Mouse (Mus musculus) brown adipose tissue, adult 24 weeks (tissue): Measurements from ENCODE around the gene Cpn1. TPM values are rescaled to one million over a fixed set of nuclear protein-coding genes. Genes with fewer than 3 reads are reported as not detected.

ENCODE experiments used
- H3K27ac ChIP-seq: fragments of 200-500 bp; replicated peaks from 2 replicates; pipeline ENCODE4 v1.5.1; 2012; ENCODE audit warnings: low read depth, mild to moderate bottlenecking, low read length
- H3K4me1 ChIP-seq: fragments of 200-500 bp; 2 replicates; pipeline ENCODE4 v1.6.1; 2012; ENCODE audit warnings: low read length, mixed read lengths; ENCODE audit not compliant: control insufficient read depth, insufficient read depth, insufficient read length
- H3K4me3 ChIP-seq: fragments of 200-500 bp; 2 replicates; pipeline ENCODE4 v1.5.1; 2012; ENCODE audit warnings: low read depth, mild to moderate bottlenecking, low read length, moderate library complexity; ENCODE audit not compliant: insufficient read depth
- polyA plus RNA-seq: library from polyadenylated mRNA; stranded (reverse); fragments of >200 nt; gene quantifications from 2 replicates; pipeline ENCODE4 v1.2.4, GENCODE M21; 2012; ENCODE audit not compliant: missing spikeins, insufficient read depth, insufficient read length

Gene Cpn1
- polyA plus RNA-seq, 1 experiment = not detected

GRCm38 (mm10) chr19:44000720-44001119 lies 14.4 kb upstream of the Cpn1 start:
- Histone ChIP-seq H3K27ac (no peak overlapping the region), H3K4me1 (no peaks in the 10 kb centered on the region), H3K4me3 (no peak overlapping the region)

- no peaks in the 10 kb centered on the region for H3K4me1 ChIP-seq
- H3K4me3 ChIP-seq = no peak overlapping the region
- no peak overlapping the region for H3K27ac ChIP-seq
These were observed 13.7 kb upstream of the Cpn1 start for GRCm38 (mm10) chr19:44000061-44000460.

GRCm38 (mm10) chr19:43998802-43999527 lies 12.6 kb upstream of the Cpn1 start:
- Histone ChIP-seq H3K4me3 (no peak overlapping the region), H3K27ac (no peak overlapping the region), H3K4me1 (no peaks in the 10 kb centered on the region)

- Histone ChIP-seq H3K4me1 (no peaks in the 10 kb centered on the region), H3K4me3 (no peak overlapping the region), H3K27ac (no peak overlapping the region)
These were observed 11.7 kb upstream of the Cpn1 start for GRCm38 (mm10) chr19:43998101-43998500.

GRCm38 (mm10) chr19:43995427-43995826 lies 9.1 kb upstream of the Cpn1 start:
- H3K4me3 ChIP-seq = no peak overlapping the region
- H3K4me1 ChIP-seq = no peaks in the 10 kb centered on the region
- no peak overlapping the region for H3K27ac ChIP-seq

GRCm38 (mm10) chr19:43992464-43992863 lies 6.1 kb upstream of the Cpn1 start:
- Histone ChIP-seq H3K4me1 (no peaks in the 10 kb centered on the region), H3K27ac (no peak overlapping the region), H3K4me3 (no peak overlapping the region)

- no peaks in the 10 kb centered on the region for H3K4me1 ChIP-seq
- no peak overlapping the region for H3K4me3 ChIP-seq
- H3K27ac ChIP-seq = no peak overlapping the region
These were observed 4.0 kb upstream of the Cpn1 start for GRCm38 (mm10) chr19:43990362-43990761.

GRCm38 (mm10) chr19:43981992-43982391 lies 4.4 kb downstream of the Cpn1 start:
- no peak overlapping the region for H3K4me3 ChIP-seq
- no peak overlapping the region for H3K27ac ChIP-seq
- H3K4me1 ChIP-seq = no peaks in the 10 kb centered on the region

- no peak overlapping the region for H3K27ac ChIP-seq
- no peaks in the 10 kb centered on the region for H3K4me1 ChIP-seq
- H3K4me3 ChIP-seq = no peak overlapping the region
These were observed 5.6 kb downstream of the Cpn1 start for GRCm38 (mm10) chr19:43980711-43981110.

GRCm38 (mm10) chr19:43977799-43978198 lies 8.6 kb downstream of the Cpn1 start:
- H3K4me3 ChIP-seq = no peak overlapping the region
- no peaks in the 10 kb centered on the region for H3K4me1 ChIP-seq
- no peak overlapping the region for H3K27ac ChIP-seq

- Histone ChIP-seq H3K4me3 (no peak overlapping the region), H3K4me1 (no peaks in the 10 kb centered on the region), H3K27ac (no peak overlapping the region)
These were observed 9.7 kb downstream of the Cpn1 start for GRCm38 (mm10) chr19:43976661-43977060.

GRCm38 (mm10) chr19:43974221-43974620 lies 12.1 kb downstream of the Cpn1 start:
- Histone ChIP-seq H3K4me3 (no peak overlapping the region), H3K4me1 (no peaks in the 10 kb centered on the region), H3K27ac (no peak overlapping the region)

GRCm38 (mm10) chr19:43973711-43974110 lies 12.6 kb downstream of the Cpn1 start:
- no peak overlapping the region for H3K4me3 ChIP-seq
- H3K27ac ChIP-seq = no peak overlapping the region
- H3K4me1 ChIP-seq = no peaks in the 10 kb centered on the region

- Histone ChIP-seq H3K4me3 (no peak overlapping the region), H3K4me1 (no peaks in the 10 kb centered on the region), H3K27ac (no peak overlapping the region)
These were observed 14.2 kb downstream of the Cpn1 start for GRCm38 (mm10) chr19:43972129-43972528.

- Histone ChIP-seq H3K4me1 (no peaks in the 10 kb centered on the region), H3K4me3 (no peak overlapping the region), H3K27ac (no peak overlapping the region)
These were observed 17.8 kb downstream of the Cpn1 start for GRCm38 (mm10) chr19:43968436-43969026.

- Histone ChIP-seq H3K27ac (no peak overlapping the region), H3K4me3 (no peak overlapping the region), H3K4me1 (no peaks in the 10 kb centered on the region)
These were observed 19.9 kb downstream of the Cpn1 start for GRCm38 (mm10) chr19:43966481-43966880.
